26 mouse cellular contexts compared by ENCODE assay signal in genomic region chr19:6073889-6074288, GRCm38 (mm10). TPM values are rescaled to one million over a fixed set of nuclear protein-coding genes. Genes with fewer than 3 reads are reported as not detected.
A peak's percentile ranks its signal among the peaks of the same experiment; 100 is the strongest.
DNase-seq lines count a peak whose midpoint lies in the region; ATAC-seq and TF ChIP-seq lines count a peak whose summit lies in the region.
"Had no signal": no experiment of that assay in that cellular context is flagged by ENCODE, and none has a peak within 500 bp of the region (broad histone marks: within the 10 kb centered on the region; RNA-seq: fewer than 3 reads in every experiment).

No protein-coding gene starts in this region.

- H3K36me3 ChIP-seq in liver, embryonic 15.5 days (replicated peaks), result peaks cover 40% of the 10 kb centered on the region
- H3K36me3 ChIP-seq in liver, embryonic 11.5 days (ENCODE audit: control insufficient read depth, insufficient read depth, low read length), result peaks cover 27% of the 10 kb centered on the region
- peaks cover 11% of the 10 kb centered on the region for H3K36me3 ChIP-seq in spleen, adult 2 months (ENCODE audit: control insufficient read depth, insufficient read depth, low read length)
- H3K36me3 ChIP-seq in macrophage (ENCODE audit: inconsistent target), result peaks cover 14% of the 10 kb centered on the region; the same call in 1 of the 2 replicates
- H3K36me3 ChIP-seq in small intestine, adult 2 months (ENCODE audit: control insufficient read depth, insufficient read depth, low read length), result peaks cover 32% of the 10 kb centered on the region

- H3K27me3 ChIP-seq in liver, embryonic 15.5 days, result no peaks in the 10 kb centered on the region
- no peaks in the 10 kb centered on the region for H3K27me3 ChIP-seq in liver, embryonic 11.5 days (replicated peaks; ENCODE audit: control insufficient read depth, insufficient read depth, low read length)
- H3K27me3 ChIP-seq in spleen, adult 2 months (ENCODE audit: control insufficient read depth, insufficient read depth, low read length), result no peaks in the 10 kb centered on the region
- H3K27me3 ChIP-seq in small intestine, adult 2 months (ENCODE audit: control insufficient read depth, insufficient read depth, low read length), result no peaks in the 10 kb centered on the region
- H3K27me3 ChIP-seq: CH12.LX; embryonic facial prominence, embryonic 12.5 days; heart, embryonic 13.5 days; hindbrain, embryonic 12.5 days; Patski had no signal

- DNase-seq in liver, embryonic 11.5 days (ENCODE audit: low spot score), result no peak
- no peak for DNase-seq in spleen, adult 2 months (ENCODE audit: low read depth in 1 of 2, low spot score in 2 of 2)
- DNase-seq in spleen, postnatal 4 days (ENCODE audit: low spot score in 2 of 2), result no peak
- DNase-seq in left cerebral cortex, adult 11 months (ENCODE audit: low spot score), result no peak
- DNase-seq in heart, adult 8-10 months (ENCODE audit: low spot score), result no peak
- DNase-seq: adrenal gland, adult 2 months; adrenal gland, postnatal 25 days; cerebellum, postnatal 25 days; gastrocnemius, postnatal 10 days; heart, postnatal 36 days had no signal

- peak overlapping the region; percentile 42; the same call in 1 of the 2 replicates for H3K27ac ChIP-seq in liver, embryonic 15.5 days (replicated peaks)
- H3K27ac ChIP-seq in liver, embryonic 11.5 days (ENCODE audit: low read depth, low read length), result no peak overlapping the region
- peak overlapping the region; percentile 11; the same call in 1 of the 2 replicates for H3K27ac ChIP-seq in spleen, adult 2 months (ENCODE audit: insufficient read depth, low read length)
- H3K27ac ChIP-seq in macrophage, result peak overlapping the region; percentile 72
- peak overlapping the region; percentile 17; the same call in 1 of the 2 replicates for H3K27ac ChIP-seq in small intestine, adult 2 months (ENCODE audit: insufficient read depth, low read depth, low read length)
- H3K27ac ChIP-seq: embryonic facial prominence, embryonic 12.5 days; heart, embryonic 13.5 days; hindbrain, embryonic 12.5 days had no signal

- H3K4me2 ChIP-seq in liver, embryonic 15.5 days, result no peak overlapping the region
- H3K4me2 ChIP-seq in liver, embryonic 11.5 days, result no peak overlapping the region
- H3K4me2 ChIP-seq: embryonic facial prominence, embryonic 12.5 days; heart, embryonic 13.5 days; hindbrain, embryonic 12.5 days had no signal

- H3K4me3 ChIP-seq in liver, embryonic 15.5 days (replicated peaks), result no peak overlapping the region
- H3K4me3 ChIP-seq in liver, embryonic 11.5 days (ENCODE audit: low read depth, low read length), result no peak overlapping the region
- H3K4me3 ChIP-seq in spleen, adult 2 months (ENCODE audit: extremely low read depth, insufficient read depth, insufficient read length), result no peak overlapping the region
- H3K4me3 ChIP-seq in macrophage (ENCODE audit: inconsistent target), result peak overlapping the region; percentile 7; the same call in 1 of the 2 replicates
- H3K4me3 ChIP-seq in small intestine, adult 2 months (ENCODE audit: low read depth, low read length), result no peak overlapping the region
- H3K4me3 ChIP-seq: embryonic facial prominence, embryonic 12.5 days; heart, embryonic 13.5 days; hindbrain, embryonic 12.5 days had no signal

- no peak for TF ChIP-seq CTCF in spleen, adult 2 months (IDR thresholded peaks at IDR 0.05; ENCODE audit: extremely low read depth, insufficient read depth, insufficient read length, insufficient replicate concordance)
- no peak for TF ChIP-seq CTCF in small intestine, adult 2 months (IDR thresholded peaks at IDR 0.05; ENCODE audit: extremely low read depth, insufficient read length, insufficient replicate concordance, low read depth, low read length)

- peaks cover 42% of the 10 kb centered on the region for H3K4me1 ChIP-seq in liver, embryonic 15.5 days (replicated peaks)
- H3K4me1 ChIP-seq in liver, embryonic 11.5 days (replicated peaks; ENCODE audit: control insufficient read depth, insufficient read depth, low read length), result peaks cover 6% of the 10 kb centered on the region
- H3K4me1 ChIP-seq in spleen, adult 2 months (ENCODE audit: control insufficient read depth, insufficient read depth, insufficient read length), result peaks cover 7% of the 10 kb centered on the region
- peaks cover 7% of the 10 kb centered on the region for H3K4me1 ChIP-seq in small intestine, adult 2 months (ENCODE audit: control insufficient read depth, insufficient read depth, insufficient read length, low read length)

- TF ChIP-seq POLR2A in spleen, adult 2 months (IDR thresholded peaks at IDR 0.05; ENCODE audit: low read depth, low read length), result no peak
- TF ChIP-seq POLR2A in small intestine, adult 2 months (IDR thresholded peaks at IDR 0.05; ENCODE audit: low read depth, low read length), result no peak

- no peak for ATAC-seq in liver, embryonic 15.5 days (ENCODE audit: insufficient read depth)
- ATAC-seq in liver, embryonic 11.5 days (replicated peaks; ENCODE audit: low FRiP score), result no peak
- ATAC-seq: forebrain, embryonic 16.5 days; hindbrain, embryonic 16.5 days; Patski had no signal

- WGBS in liver, embryonic 15.5 days (ENCODE audit: insufficient replicate concordance), result 74% methylated on average over 5 of the region's 5 CpGs
- WGBS in liver, embryonic 11.5 days, result 90% methylated on average over 5 of the region's 5 CpGs
- WGBS in spleen, adult 2 months, result 80% methylated on average over 5 of the region's 5 CpGs
- 32% methylated on average over 5 of the region's 5 CpGs for WGBS in macrophage (ENCODE audit: missing documents)
- 92% methylated on average over 5 of the region's 5 CpGs for WGBS in small intestine, adult 2 months

- peaks cover 42% of the 10 kb centered on the region for H3K79me2 ChIP-seq in macrophage (ENCODE audit: inconsistent target)

- no peaks in the 10 kb centered on the region for H3K9me3 ChIP-seq in liver, embryonic 15.5 days (replicated peaks)
- H3K9me3 ChIP-seq in liver, embryonic 11.5 days (ENCODE audit: control insufficient read depth, low read length), result no peaks in the 10 kb centered on the region
- H3K9me3 ChIP-seq: embryonic facial prominence, embryonic 12.5 days; heart, embryonic 13.5 days; hindbrain, embryonic 12.5 days had no signal

- no peak overlapping the region for H3K9ac ChIP-seq in liver, embryonic 15.5 days
- H3K9ac ChIP-seq in liver, embryonic 11.5 days (ENCODE audit: low read depth, low read length), result no peak overlapping the region
- H3K9ac ChIP-seq: embryonic facial prominence, embryonic 12.5 days; heart, embryonic 13.5 days; hindbrain, embryonic 12.5 days had no signal

RNA-seq across cellular contexts. Expression of gene Vps51, which starts 3.1 kb away (rescaled TPM):
- polyA plus RNA-seq in liver, embryonic 15.5 days (2015; fragmentation: Nextera tagmentation; extraction: Ambion mirVana), result 27.3 and 30.8 TPM in 2 replicates
- polyA plus RNA-seq in liver, embryonic 11.5 days (2014; fragmentation: Nextera tagmentation; extraction: Ambion mirVana), result 54.8 and 57.1 TPM in 2 replicates
- polyA plus RNA-seq in spleen, adult 2 months (2012; rRNA removed), result 72.9 and 85.0 TPM in 2 replicates
- total RNA-seq in macrophage (2018; cell fraction: chromatin; rRNA removed), result 100 to 1,000 TPM in 11 of 26 experiments, 10 to 100 TPM in 15; 44.2 to 155 (median 96.9) TPM
- 10 to 100 TPM; 26.7 to 54.4 (median 40.7) TPM for total RNA-seq in macrophage (2018; cell fraction: cytosol; rRNA removed)
- total RNA-seq in macrophage (2018; cell fraction: nucleus; rRNA removed), result 100 to 1,000 TPM in 4 of 26 experiments, 10 to 100 TPM in 22; 45.8 to 111 (median 80.4) TPM
- 20.2 to 48.8 TPM (median 37.7 TPM) in 3 replicates for polyA plus RNA-seq in macrophage (2018)
- 46.5 and 84.2 TPM in 2 replicates for polyA plus RNA-seq in small intestine, adult 2 months (2012; rRNA removed)
- 10 to 100 TPM; 18.3 to 23.7 (median 21.1) TPM for total RNA-seq in heart, adult 8-10 months (2022)

RNA-seq across cellular contexts. Expression of gene Tm7sf2, which starts 5.7 kb away (rescaled TPM):
- 49.1 and 50.2 TPM in 2 replicates for polyA plus RNA-seq in liver, embryonic 15.5 days (2015; fragmentation: Nextera tagmentation; extraction: Ambion mirVana)
- 28.6 and 30.8 TPM in 2 replicates for polyA plus RNA-seq in liver, embryonic 11.5 days (2014; fragmentation: Nextera tagmentation; extraction: Ambion mirVana)
- polyA plus RNA-seq in spleen, adult 2 months (2012; rRNA removed), result 14.0 and 23.4 TPM in 2 replicates
- 10 to 100 TPM in 23 of 26 experiments, 1 to 10 TPM in 3; 7.8 to 41.0 (median 20.2) TPM for total RNA-seq in macrophage (2018; cell fraction: chromatin; rRNA removed)
- 10 to 100 TPM in 21 of 26 experiments, 1 to 10 TPM in 5; 8.6 to 15.5 (median 11.6) TPM for total RNA-seq in macrophage (2018; cell fraction: cytosol; rRNA removed)
- 10 to 100 TPM in 23 of 26 experiments, 1 to 10 TPM in 3; 4.0 to 47.4 (median 17.0) TPM for total RNA-seq in macrophage (2018; cell fraction: nucleus; rRNA removed)
- 4.6 to 21.1 TPM (median 17.5 TPM) in 3 replicates for polyA plus RNA-seq in macrophage (2018)
- 30.6 and 49.4 TPM in 2 replicates for polyA plus RNA-seq in small intestine, adult 2 months (2012; rRNA removed)
- 1 to 10 TPM; 3.1 to 3.9 (median 3.2) TPM for total RNA-seq in heart, adult 8-10 months (2022)

RNA-seq across cellular contexts. Expression of gene Tmem262, which starts 5.9 kb away (rescaled TPM):
- polyA plus RNA-seq in liver, embryonic 15.5 days (2015; fragmentation: Nextera tagmentation; extraction: Ambion mirVana), result not detected in 2 replicates
- polyA plus RNA-seq in liver, embryonic 11.5 days (2014; fragmentation: Nextera tagmentation; extraction: Ambion mirVana), result not detected in 2 replicates
- polyA plus RNA-seq in spleen, adult 2 months (2012; rRNA removed), result 0.34 TPM in 1 of 2 replicates, not detected in the other
- total RNA-seq in macrophage (2018; cell fraction: chromatin; rRNA removed), result not detected
- total RNA-seq in macrophage (2018; cell fraction: cytosol; rRNA removed), result not detected
- 1 to 10 TPM in 1 of 26 experiments, not detected in 25; 2.3 TPM for total RNA-seq in macrophage (2018; cell fraction: nucleus; rRNA removed)
- polyA plus RNA-seq in macrophage (2018), result not detected in 3 replicates
- polyA plus RNA-seq in small intestine, adult 2 months (2012; rRNA removed), result not detected in 2 replicates
- total RNA-seq in heart, adult 8-10 months (2022), result not detected
- total RNA-seq: adrenal gland, adult 2 months; CH12.LX; gastrocnemius, postnatal 10 days; gastrocnemius, postnatal 4 days; heart, postnatal 36 days had no signal
- polyA plus RNA-seq: adrenal gland, adult 2 months; brain, embryonic 14.5 days; cortical plate, adult 2 months; embryonic facial prominence, embryonic 12.5 days; forebrain, embryonic 11.5 days; forebrain, embryonic 16.5 days; frontal cortex, adult 2 months; heart, embryonic 13.5 days; heart, postnatal 0 days; hindbrain, embryonic 12.5 days; hindbrain, embryonic 16.5 days had no signal

RNA-seq across cellular contexts. Expression of gene Gm28374, which starts 8.2 kb away (rescaled TPM):
- 0.48 and 0.67 TPM in 2 replicates for polyA plus RNA-seq in liver, embryonic 15.5 days (2015; fragmentation: Nextera tagmentation; extraction: Ambion mirVana)
- 0.75 and 2.2 TPM in 2 replicates for polyA plus RNA-seq in liver, embryonic 11.5 days (2014; fragmentation: Nextera tagmentation; extraction: Ambion mirVana)
- polyA plus RNA-seq in spleen, adult 2 months (2012; rRNA removed), result 0.46 TPM in 1 of 2 replicates, not detected in the other
- total RNA-seq in macrophage (2018; cell fraction: chromatin; rRNA removed), result 1 to 10 TPM in 2 of 26 experiments, not detected in 24; 2.1 to 3.2 TPM
- under 1 TPM in 6 of 26 experiments, not detected in 20; 0.25 to 0.44 (median 0.32) TPM for total RNA-seq in macrophage (2018; cell fraction: cytosol; rRNA removed)
- total RNA-seq in macrophage (2018; cell fraction: nucleus; rRNA removed), result 1 to 10 TPM in 4 of 26 experiments, under 1 TPM in 1, not detected in 21; 0.94 to 2.5 (median 1.3) TPM
- polyA plus RNA-seq in macrophage (2018), result 0.26 TPM in 1 of 3 replicates, not detected in the others
- polyA plus RNA-seq in small intestine, adult 2 months (2012; rRNA removed), result not detected in 2 replicates
- not detected for total RNA-seq in heart, adult 8-10 months (2022)
- total RNA-seq: adrenal gland, adult 2 months; adrenal gland, postnatal 25 days; gastrocnemius, postnatal 10 days; heart, postnatal 36 days had no signal

RNA-seq across cellular contexts. Expression of gene Zfpl1, which starts 10.9 kb away (rescaled TPM):
- polyA plus RNA-seq in liver, embryonic 15.5 days (2015; fragmentation: Nextera tagmentation; extraction: Ambion mirVana), result 19.7 and 24.4 TPM in 2 replicates
- polyA plus RNA-seq in liver, embryonic 11.5 days (2014; fragmentation: Nextera tagmentation; extraction: Ambion mirVana), result 50.4 and 52.3 TPM in 2 replicates
- 66.9 and 85.9 TPM in 2 replicates for polyA plus RNA-seq in spleen, adult 2 months (2012; rRNA removed)
- 10 to 100 TPM; 12.1 to 56.8 (median 29.7) TPM for total RNA-seq in macrophage (2018; cell fraction: chromatin; rRNA removed)
- 10 to 100 TPM; 18.2 to 43.2 (median 33.5) TPM for total RNA-seq in macrophage (2018; cell fraction: cytosol; rRNA removed)
- 10 to 100 TPM; 20.5 to 63.6 (median 32.7) TPM for total RNA-seq in macrophage (2018; cell fraction: nucleus; rRNA removed)
- polyA plus RNA-seq in macrophage (2018), result 28.7 to 39.1 TPM (median 33.7 TPM) in 3 replicates
- 62.1 and 119 TPM in 2 replicates for polyA plus RNA-seq in small intestine, adult 2 months (2012; rRNA removed)
- 10 to 100 TPM; 15.4 to 20.8 (median 17.4) TPM for total RNA-seq in heart, adult 8-10 months (2022)
